Mouse (Mus musculus) NIH3T3 (cell line): ENCODE measurements around the gene Camk1g.

ENCODE experiments used
- DNase-seq: peaks from one replicate; pipeline ENCODE4 v3.0.0-alpha.2; 2012; ENCODE audit warnings: low read depth

Camk1g gene

DNA sequence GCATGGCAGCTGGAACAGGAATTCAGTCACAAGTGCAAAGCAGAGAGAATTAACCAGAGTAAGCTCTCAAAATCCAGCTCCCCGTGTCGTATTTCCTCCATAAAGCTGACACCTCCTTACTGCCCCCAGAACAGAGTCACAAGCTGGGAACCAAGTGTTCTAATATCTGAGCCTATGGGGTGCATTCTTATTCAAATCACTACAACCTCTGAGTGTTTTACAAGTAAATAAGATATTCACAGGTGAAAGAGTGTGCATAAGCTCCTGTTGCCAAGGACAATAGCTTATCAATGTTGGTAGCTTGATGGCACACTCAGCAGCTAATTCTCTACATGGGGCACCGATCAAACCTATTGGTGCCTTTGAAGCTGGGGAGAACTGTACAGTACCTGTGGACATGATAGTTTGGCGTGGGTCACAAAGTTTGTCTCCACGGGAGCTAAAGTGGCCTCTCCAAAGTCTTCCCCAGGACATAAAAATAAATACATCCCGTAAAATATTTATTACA is 3.9 kb upstream of the Camk1g start:
- no peak for DNase-seq

DNA sequence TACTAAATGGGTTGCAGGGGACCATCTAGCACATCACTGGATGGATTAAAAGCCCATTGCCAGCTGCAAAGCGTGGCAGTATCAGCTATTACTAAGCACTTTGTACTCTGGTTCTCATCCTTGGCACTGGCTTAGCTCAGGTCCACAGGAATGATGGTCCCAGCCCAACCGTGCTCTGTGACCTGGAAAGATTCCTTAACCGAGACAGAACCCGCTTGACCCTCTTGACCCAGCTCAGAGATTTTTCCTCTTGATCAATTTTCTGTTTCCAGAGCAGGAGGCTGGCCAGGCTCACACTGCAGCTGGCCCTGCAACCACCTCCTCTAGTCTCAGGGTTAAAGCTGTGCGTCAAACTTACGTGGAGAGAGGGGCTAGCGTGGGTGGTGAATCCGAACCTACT is 1.0 kb downstream of the Camk1g start:
- no peak for DNase-seq

DNA sequence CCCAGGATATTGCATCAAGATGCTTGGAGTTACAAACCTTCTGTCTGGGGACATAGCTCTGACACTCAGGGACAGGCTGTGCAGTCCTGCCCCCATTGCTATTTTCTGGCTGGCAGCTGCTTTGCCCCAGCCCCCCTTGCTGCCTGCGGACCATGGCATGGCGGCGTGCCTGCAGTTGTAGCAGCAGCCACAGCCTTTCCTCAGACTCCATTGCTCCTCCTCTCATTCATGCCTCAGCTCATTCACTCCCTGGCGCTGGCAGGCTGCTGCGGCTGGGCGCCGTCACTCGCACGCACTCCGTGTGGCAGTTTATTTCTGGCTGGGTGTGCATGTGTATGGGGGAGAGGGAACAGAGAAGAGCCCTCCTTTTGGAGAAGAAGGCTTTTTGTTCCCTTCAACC is 2.0 kb downstream of the Camk1g start:
- no peak for DNase-seq

DNA sequence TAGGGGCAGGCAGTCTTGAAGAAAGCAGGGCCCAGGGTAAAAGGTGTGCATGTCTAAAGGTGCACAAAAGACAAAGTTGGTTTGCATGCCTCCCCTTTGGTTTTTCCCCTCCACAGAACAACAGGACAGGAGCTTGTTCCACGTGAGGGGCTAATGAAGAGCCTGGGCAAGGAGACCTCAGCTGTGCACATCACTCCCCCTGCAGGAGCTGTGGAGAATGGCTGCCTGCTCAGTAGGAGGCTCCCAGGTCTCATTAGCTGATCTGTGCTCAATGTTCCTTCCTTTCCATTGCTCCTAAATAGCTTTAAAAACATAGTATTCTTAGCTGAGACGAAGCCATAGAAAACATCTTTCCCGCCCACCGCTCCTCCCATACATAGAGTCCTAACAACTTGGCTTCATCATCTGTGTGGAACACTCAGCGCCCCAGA is 6.3 kb downstream of the Camk1g start:
- DNase-seq: peak; percentile 56

DNA sequence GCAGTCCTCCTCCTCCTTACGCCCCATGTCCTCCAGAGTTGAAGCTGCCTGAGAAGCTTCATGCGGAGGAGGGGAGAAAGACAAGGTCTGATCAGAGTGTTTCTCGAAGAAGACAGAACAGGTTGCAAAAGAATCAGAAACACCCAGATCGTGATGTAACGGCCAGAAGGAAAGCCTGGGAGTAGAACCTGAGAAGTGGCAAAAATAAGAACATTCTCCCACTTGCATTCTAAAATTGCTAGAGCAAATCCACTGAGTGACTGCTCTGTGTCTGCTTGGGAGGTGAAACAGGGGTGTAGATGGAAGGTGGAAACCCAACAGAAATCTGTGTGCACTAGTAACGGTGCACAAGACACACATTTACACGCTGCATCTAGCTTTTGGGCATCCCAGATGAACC is 8.0 kb downstream of the Camk1g start:
- DNase-seq: no peak

DNA sequence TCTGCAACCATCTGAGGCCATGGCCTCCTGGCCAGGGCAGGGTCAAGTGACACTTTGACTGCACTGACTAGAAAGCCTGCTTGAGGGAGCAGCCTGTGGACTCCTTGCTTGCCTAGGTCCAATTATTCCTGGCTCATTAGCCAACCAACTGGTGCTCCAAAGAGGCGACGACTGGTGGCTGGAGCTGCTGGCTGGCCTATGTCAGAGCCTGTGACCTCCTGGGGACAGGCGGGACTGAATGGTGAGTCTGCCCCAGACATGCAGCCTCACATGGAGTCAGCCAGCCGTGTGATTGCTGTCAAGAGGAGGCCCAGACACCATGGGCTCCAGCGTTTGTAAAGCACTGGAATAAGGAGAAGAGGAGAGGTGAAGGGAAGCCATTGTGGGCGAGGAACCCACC is 8.9 kb downstream of the Camk1g start:
- DNase-seq: no peak

DNA sequence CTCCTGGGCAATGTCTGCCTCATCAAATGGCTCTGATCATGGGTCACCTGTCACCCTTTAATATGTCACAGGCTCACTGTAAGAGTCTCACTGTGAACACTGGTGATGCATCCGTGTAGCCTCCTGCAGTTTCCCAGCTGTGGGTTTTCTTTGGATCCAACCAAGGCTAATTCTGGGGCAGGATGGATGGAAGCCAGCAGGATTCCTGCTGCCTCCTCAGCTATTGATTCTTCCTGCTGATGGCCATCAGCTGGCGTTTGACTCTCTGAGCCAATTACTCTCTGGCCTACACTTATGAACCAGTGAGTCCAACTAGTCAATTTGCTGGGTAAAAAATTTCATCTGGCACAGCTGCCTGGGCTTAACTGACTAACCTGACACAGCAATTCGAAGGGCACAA is 10.9 kb downstream of the Camk1g start:
- DNase-seq: no peak

DNA sequence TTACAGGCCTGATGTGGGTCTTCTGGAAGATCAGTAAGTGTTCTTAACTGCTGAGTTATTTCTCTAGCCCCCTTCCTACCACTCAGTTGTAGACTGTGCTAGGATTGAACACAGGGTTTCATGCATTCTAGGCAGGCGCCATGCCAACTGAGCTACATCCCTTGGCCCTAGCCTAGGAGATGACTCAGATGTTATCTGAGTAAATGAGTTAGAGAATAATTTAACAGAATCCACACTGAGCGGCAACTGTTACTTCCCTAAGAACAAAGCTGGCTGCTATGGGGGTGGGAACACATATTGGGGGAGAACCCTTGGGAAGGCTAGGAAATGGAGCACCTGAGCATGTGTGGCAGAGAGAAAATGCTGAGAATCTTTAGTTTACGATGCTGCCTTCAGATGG is 18.5 kb downstream of the Camk1g start:
- peak; percentile 52 for DNase-seq

DNA sequence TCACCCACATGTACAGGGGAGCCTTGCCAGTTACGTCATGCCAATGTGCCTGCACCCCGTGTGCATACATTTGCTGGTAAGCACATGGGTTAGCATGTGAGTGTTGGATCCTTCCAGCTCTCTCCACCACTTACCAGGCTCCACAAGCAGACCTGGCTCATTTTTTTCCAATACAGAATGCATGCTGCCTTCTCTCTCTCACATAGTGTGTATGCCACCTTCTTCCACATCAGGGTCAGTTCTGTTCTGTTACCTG is 19.6 kb downstream of the Camk1g start:
- DNase-seq: no peak

DNA sequence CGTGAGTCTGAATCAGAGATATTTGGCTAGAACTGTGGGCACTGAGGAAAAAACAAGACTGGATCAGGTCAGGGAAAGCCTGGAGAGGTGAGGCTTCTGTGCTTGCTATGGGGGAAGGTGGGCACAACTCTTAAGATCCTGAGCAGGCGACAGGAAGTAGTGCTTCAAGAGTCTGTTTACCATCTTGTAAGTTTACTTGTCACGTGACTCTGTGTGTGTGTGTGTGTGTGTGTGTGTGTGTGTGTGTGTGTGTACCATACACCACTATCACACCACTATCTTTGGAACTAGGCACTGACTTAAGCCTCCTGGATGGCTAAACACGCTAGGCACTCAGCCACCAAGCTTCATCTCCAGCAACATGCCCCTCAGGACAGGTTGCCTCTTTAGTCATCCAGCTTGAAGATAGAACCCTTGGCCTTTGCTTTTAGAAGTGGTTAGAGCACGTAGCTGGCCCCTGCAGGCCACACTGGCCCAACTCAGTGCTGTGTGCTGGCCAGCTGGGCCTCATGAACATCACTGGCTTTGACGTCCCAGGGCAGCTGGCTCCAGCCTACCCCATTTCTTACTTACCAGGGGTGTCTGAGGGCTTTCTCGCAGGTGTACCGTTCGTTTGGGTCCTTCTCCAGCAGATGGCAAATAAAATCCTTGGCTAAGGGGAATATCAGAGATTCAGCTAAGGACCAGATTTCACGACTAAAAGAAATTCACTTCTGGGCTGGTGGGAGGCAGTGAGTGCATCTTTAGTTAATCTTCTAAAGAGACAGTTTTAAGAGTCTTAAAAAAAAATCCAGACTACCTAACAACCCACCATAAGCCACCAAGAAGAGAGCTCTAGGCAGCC is 20.2 kb downstream of the Camk1g start:
- DNase-seq: no peak

DNA sequence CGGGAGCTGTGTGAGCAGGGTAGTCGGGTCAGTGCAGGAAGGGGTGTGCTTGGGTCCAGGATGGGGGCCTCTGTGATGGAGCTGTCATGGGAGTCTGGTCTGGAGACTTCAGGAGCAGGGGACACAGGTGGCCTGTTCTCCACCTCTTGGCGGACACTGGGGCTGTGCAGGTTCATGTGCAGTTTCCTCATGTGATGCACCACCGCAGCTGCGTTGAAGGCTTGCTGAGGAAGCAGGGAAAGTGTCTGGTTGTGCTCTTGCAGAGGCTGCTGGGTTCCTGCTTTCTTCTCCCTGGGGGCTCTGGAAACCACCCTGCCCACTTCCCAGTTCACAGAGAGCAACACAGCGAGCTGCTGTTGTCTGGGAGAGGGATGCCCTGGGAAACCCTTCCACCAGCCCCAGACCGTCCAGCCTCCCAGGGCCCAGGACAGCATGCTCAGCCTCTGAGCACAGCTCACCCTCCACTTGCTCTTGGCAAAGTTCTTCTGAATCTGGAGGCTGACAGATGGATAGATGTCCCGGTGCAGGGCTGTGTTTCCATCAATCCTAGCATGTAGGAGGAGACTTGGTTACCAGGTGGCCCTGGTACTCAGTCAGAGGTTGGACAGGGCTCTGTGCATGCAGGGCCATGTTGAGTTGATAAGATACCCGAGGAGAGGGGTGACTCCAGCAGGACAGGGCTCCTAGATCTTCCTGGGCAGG is 21.7 kb downstream of the Camk1g start:
- DNase-seq: no peak

DNA sequence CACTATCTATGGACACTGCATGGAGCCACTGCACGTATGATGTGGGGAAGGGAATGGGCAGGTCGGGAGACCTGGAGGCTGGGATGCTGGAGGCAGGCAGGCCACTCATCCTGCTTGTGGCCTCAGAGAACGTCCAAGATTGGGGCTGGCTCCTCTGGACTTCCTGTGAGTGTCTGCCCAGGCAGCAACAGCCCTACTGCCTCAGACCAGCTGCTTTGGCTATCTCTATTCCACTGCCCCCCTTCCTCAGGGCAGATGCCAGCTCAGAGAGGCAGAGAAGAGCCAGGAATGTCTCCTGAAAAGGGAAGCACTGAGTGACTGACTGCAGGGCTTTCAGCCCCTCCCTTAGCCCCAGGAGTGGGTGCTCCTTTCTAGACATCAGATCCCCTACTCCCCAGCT is 23.2 kb downstream of the Camk1g start:
- DNase-seq: no peak

DNA sequence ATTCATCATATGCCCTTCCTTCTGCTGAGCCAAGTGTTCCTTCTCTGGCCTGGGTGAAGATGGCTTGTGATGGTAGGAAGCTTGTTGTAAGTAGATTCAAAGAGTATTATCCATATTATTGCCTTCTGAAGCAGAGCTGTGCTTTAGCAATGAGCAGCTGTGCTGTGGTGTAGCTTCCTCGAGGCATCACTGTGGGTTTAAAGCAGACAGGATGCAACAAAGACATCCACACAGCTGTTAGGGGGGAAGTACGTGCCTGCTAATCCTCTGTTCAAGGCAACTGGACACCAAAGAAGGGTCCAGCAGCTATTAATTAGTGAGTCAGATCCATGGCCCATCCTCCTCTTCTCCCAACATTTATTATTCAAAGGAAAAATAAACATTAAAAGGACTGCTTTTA is 25.1 kb downstream of the Camk1g start:
- DNase-seq: no peak

DNA sequence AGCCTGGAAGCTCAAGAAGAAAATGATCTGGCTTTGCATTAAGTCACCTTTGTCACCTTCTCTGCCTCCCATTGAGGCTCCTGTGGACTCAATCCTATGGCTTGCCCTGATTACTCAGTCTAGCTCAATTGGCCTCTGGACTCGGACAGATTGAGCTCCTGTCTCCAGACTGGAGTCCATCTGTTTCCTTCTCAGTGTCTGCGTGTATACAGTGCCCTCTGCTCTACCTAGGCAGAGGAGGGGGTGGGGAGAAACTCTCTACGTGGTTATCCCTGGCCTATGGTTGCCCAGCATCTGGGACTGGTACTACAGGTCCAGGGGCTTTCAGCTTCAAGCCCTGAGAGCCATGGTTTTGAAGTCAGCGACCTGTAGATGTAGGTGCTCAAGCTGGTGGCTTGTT is 26.2 kb downstream of the Camk1g start:
- DNase-seq: no peak

DNA sequence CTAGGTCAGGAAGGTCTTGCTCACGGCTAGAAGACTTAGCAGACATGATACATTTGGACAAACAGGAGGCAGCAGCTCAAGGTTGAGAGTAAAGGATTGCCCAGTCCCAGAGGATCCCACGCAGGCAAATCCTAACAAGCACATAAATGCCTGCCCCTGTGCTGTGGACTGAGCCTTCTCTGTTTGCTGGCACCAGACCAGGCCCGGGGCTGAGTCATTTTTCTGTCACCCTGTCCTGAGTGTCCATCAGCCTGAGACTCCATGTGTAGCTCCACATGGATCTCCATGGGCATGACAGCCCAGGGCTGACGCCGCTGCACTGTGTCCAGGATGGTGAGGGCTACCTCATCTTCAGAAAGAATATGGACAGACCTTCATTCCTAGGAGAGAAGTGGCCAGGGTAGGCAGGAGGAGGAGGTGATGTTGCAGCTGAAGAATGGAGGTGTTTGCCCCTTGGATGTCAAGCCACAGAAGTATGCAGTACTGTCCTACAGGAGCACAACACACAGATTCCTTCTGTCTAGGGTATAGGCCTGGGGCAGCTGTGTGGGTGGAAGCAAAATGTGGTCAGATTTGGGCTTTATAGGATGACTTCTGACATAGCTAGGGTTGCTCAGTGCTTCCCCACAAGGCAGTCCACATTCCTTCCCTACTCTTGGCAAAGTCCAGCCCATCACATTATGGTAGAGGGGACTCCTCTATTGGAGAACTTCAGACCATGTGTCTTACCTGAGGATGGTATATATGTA is 27.7 kb downstream of the Camk1g start:
- no peak for DNase-seq

DNA sequence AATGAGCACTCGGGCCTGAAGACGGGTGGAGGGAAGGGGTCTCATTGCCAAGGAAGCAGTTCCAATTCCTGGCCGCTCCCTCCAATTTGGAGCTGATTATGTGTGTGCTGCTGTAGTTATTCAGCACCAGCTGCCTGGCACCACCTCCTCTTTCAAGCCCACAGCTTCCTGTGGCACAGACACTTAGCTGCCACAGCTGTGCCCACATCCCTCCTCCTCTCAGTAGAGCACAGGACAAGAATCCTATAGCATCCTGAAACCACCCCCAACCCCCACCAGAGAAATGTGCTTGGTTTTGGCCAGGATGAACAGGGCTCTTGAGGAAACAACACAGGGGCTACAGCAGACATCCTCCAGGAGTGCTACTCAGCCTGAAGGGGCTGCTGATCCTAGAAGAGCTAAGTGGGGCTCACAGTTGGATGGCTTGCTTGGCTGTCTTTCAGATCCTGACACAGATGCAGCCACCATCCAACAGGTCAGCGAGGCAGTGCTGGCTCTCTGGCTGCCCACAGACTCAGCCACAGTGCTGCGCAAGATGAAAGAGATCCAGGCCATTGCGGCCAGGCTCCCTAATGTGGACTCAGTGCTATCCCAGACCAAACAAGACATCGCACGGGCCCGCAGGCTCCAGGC is 31.6 kb downstream of the Camk1g start:
- DNase-seq: no peak

DNA sequence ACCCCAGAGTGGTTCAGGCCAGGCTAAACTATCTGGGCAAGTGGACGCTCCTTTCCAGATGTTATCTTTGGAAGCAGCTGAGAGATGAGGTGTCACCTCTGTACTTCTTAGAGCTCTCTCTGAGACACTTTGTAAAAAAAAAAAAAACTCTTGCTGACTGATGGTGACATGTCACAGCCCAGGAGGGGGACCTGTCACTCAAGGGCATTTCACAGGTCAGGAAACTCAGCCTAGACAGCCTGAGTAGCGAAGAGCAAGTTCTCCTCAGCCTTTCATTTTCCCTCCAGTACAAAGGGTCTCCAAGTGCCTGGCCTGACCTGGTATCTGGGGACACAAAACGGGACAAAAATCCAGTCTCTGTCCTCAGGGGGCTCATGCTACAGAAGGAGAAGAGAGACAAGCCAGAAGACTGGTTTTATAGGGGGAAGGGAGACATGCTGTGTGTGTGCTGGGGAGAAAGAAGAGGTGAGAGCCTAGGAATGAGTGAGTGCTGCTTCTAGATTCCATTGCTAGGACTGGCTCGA is 32.2 kb downstream of the Camk1g start:
- DNase-seq: no peak

DNA sequence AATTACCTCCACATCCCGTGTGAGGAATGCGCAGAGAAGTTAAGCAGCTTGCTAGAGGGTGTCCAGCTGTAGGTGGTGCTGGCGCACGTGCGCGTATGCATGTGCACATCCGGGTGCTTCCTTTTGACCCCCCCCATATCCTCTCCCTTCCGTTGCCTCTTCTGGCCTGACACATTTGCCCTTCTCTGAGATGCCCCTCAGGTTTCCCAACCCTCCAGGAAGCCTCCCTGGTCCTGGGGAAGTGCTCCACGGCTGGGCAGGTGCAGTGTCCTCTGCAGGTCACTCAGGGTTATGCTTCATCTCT is 33.1 kb downstream of the Camk1g start:
- DNase-seq: no peak

DNA sequence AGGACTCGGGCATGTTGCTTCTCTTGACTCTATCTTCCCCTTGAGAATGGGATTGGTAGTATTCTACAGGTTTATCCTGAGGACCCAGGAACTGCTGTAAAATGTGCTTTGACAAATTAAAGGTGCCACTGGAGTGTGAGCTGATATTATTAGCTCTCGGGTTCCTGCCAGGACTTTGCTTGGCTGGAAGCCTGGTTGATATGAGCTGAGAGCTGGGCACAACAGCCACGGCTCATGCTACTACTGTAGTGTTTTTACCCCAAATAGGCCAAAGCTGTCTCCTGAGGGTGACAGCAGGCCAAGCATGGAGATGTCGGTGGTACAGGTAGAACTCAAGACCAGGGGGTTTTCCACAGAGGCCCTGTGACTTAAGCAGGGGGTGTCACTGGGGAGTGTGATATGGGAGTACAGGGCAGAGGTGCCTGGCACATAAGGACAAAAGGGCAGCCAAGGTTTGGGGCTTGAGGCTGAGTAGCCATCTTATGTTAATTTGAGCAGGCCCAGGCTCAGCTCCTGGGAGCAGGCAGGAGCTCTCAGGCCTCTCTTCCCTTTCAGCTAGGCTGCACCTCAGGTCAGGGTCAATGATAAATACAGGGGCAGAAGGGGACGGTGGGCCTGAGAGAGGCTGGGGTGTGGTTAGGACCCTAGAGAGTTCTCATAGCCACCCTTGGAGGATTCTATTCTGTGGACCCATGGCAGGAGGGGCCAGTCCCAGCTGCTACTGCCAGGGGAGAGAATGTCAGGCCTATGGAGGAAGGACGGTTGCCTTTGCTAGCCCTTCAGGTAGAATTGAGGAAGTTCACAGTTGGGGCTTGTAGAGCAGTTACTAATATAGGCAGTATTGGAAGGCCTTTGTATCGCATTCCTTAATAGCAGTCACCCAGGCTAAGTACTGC is 33.7 kb downstream of the Camk1g start:
- DNase-seq: no peak

DNA sequence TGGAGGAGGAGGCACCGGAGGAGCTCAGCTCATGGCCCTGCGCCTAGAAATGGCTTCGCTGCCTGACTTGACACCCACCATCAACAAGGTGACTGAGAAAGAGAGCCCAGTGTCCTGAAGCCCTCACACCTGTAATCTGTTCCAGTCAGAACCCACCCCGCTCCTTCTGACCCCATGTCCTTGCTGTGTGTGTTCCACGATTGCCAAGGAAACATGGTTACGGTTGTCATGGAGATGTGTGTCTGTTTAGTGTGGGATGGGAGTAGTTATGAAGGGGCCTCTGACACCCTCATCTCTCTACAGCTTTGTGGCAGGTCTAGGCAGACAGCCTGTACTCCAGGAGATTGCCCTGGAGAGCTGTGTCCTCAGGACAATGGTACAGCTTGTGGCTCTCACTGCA is 35.6 kb downstream of the Camk1g start:
- DNase-seq: no peak

DNA sequence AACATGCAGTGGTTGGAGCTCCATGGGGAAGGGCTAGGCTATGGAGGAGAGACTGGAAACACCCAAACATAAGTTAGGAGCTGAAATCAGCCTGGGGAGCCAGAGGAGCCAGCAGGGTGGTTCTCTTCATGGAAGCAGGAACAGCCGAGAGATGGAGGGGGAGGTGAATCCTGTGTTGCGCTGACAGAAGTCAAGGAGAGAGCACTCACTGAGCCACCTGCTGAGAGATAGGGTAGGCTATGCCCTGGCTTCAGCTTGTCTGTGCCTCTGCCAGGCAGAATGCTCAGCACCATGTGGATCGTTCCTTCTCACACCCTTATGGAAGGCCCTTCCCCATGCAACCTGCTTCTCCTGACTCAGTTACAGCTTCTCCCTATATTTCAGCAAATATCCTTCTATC is 36.3 kb downstream of the Camk1g start:
- DNase-seq: no peak

DNA sequence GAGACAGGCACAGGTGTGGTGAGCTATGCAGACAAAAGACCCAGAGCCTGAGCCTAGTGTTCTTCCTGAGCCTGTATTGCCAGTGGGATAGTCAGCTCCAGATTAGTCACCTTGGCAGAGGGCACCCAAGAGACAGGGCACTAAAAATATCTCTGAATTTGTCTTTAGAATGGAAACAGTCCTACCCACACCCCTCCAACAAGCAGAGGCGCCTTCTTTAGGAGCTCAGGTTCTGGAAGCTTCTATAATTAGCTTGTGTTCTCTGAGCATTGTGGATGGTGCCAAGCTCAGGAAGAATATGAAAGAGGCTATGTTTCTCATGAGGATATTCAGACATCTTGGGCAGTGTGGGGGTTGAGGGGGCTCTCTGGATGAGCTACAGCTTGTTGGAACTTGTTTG is 37.4 kb downstream of the Camk1g start:
- DNase-seq: no peak
